Mouse (Mus musculus): ENCODE results near the gene A430078G23Rik. TPM values are rescaled to one million over a fixed set of nuclear protein-coding genes. Genes with fewer than 3 reads are reported as not detected.
"Not testable (repeated sequence)": the region's sequence is repeated elsewhere in the genome, so short reads cannot be mapped to it uniquely, and the experiment has no call there.

Gene A430078G23Rik
- polyA plus RNA-seq, 1 experiment from 2014 or later, result not detected

GRCm38 (mm10) chr8:3336658-3337524 is 16.3 kb upstream of the A430078G23Rik start:
- 65% methylated on average over 9 of the region's 9 CpGs for WGBS
- ATAC-seq (ENCODE audit: insufficient number of reproducible peaks, insufficient read depth, low FRiP score, low read depth), result peak; percentile 26; the same call in 1 of the 2 replicates
- H3K27me3 ChIP-seq (ENCODE audit: control insufficient read depth, insufficient read depth, low read length), result no peaks in the 10 kb centered on the region

DNA sequence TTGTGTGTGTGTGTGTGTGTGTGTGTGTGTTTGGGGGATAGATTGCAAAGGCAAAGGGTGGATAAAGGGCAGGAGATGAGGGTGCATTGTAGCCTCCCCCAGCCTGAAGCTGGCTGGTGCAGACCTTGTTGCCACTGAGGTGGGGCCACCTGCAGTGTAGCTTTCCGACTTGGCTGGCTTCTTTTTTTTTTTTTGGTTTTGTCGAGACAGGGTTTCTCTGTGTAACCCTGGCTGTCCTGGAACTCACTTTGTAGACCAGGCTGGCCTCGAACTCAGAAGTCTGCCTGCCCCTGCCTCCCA is 15.7 kb upstream of the A430078G23Rik start:
- H3K27ac ChIP-seq (replicated peaks in 1 of 2; ENCODE audit: control insufficient read depth in 1 of 2, insufficient read depth in 1 of 2, low read depth in 2 of 2, low read length in 2 of 2); H3K4me2 ChIP-seq (ENCODE audit: low read length); H3K9ac ChIP-seq (ENCODE audit: low read length); H3K27me3 ChIP-seq (ENCODE audit: control insufficient read depth, insufficient read depth, low read length); H3K36me3 ChIP-seq (ENCODE audit: control insufficient read depth, insufficient read depth, low read length); H3K4me1 ChIP-seq (ENCODE audit: control insufficient read depth in 2 of 2, insufficient read depth in 2 of 2, low read length in 2 of 2); H3K4me3 ChIP-seq (ENCODE audit: control insufficient read depth in 1 of 2, insufficient read depth in 1 of 2, low read depth in 1 of 2, low read length in 2 of 2); ATAC-seq (ENCODE audit: insufficient number of reproducible peaks, insufficient read depth, low FRiP score, low read depth); H3K9me3 ChIP-seq (ENCODE audit: control insufficient read depth, low read length): not testable (repeated sequence)
- 69% methylated on average over 3 of the region's 3 CpGs for WGBS

More at GRCm38 (mm10) chr8:3336658-3337524, 16.3 kb upstream of the A430078G23Rik start:
- no peaks in the 10 kb centered on the region for H3K9me3 ChIP-seq (ENCODE audit: control insufficient read depth, low read length)
- H3K36me3 ChIP-seq (ENCODE audit: control insufficient read depth, insufficient read depth, low read length), result no peaks in the 10 kb centered on the region
- no peak overlapping the region for H3K4me3 ChIP-seq (ENCODE audit: control insufficient read depth in 1 of 2, insufficient read depth in 1 of 2, low read depth in 1 of 2, low read length in 2 of 2)
- H3K9ac ChIP-seq (ENCODE audit: low read length), result no peak overlapping the region
- H3K4me1 ChIP-seq (ENCODE audit: control insufficient read depth in 2 of 2, insufficient read depth in 2 of 2, low read length in 2 of 2), result no peaks in the 10 kb centered on the region
- H3K4me2 ChIP-seq (ENCODE audit: low read length), result no peak overlapping the region
- no peak overlapping the region for H3K27ac ChIP-seq (replicated peaks in 1 of 2; ENCODE audit: control insufficient read depth in 1 of 2, insufficient read depth in 1 of 2, low read depth in 2 of 2, low read length in 2 of 2)

DNA sequence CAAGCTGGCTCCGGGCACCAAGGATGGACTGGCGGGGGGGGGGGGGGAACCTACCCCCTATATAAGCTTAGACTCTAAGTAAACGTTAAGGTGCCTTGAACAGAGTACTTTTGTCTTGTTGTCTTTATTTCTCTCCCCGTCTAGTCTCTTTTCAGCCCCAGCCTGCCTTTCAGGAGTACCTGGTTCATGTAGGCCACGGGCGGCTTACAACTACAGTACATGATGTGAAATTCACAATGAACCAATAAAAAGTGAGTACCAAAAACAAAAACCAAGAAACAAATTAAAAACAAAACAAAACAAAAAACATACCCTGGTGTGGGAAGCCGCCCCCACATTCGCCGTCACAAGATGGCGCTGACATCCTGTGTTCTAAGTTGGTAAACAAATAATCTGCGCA is 15.2 kb upstream of the A430078G23Rik start:
- WGBS, result 93% methylated on average over 10 of the region's 11 CpGs
- H3K9ac ChIP-seq (ENCODE audit: low read length), result no peak overlapping the region

GRCm38 (mm10) chr8:3340711-3341110 is 12.5 kb upstream of the A430078G23Rik start:
- H3K9ac ChIP-seq (ENCODE audit: low read length); H3K4me1 ChIP-seq (ENCODE audit: control insufficient read depth in 2 of 2, insufficient read depth in 2 of 2, low read length in 2 of 2); H3K4me3 ChIP-seq (ENCODE audit: control insufficient read depth in 1 of 2, insufficient read depth in 1 of 2, low read depth in 1 of 2, low read length in 2 of 2); H3K36me3 ChIP-seq (ENCODE audit: control insufficient read depth, insufficient read depth, low read length); H3K27me3 ChIP-seq (ENCODE audit: control insufficient read depth, insufficient read depth, low read length); H3K4me2 ChIP-seq (ENCODE audit: low read length); ATAC-seq (ENCODE audit: insufficient number of reproducible peaks, insufficient read depth, low FRiP score, low read depth); H3K27ac ChIP-seq (replicated peaks in 1 of 2; ENCODE audit: control insufficient read depth in 1 of 2, insufficient read depth in 1 of 2, low read depth in 2 of 2, low read length in 2 of 2); H3K9me3 ChIP-seq (ENCODE audit: control insufficient read depth, low read length): not testable (repeated sequence)
- 77% methylated on average over 2 of the region's 3 CpGs for WGBS

More for the DNA sequence above, 15.2 kb upstream of the A430078G23Rik start:
- Histone ChIP-seq H3K27ac (replicated peaks in 1 of 2; ENCODE audit: control insufficient read depth in 1 of 2, insufficient read depth in 1 of 2, low read depth in 2 of 2, low read length in 2 of 2) (no peak overlapping the region), H3K4me1 (ENCODE audit: control insufficient read depth in 2 of 2, insufficient read depth in 2 of 2, low read length in 2 of 2) (no peaks in the 10 kb centered on the region), H3K36me3 (ENCODE audit: control insufficient read depth, insufficient read depth, low read length) (no peaks in the 10 kb centered on the region), H3K4me2 (ENCODE audit: low read length) (no peak overlapping the region), H3K9me3 (ENCODE audit: control insufficient read depth, low read length) (no peaks in the 10 kb centered on the region), H3K4me3 (ENCODE audit: control insufficient read depth in 1 of 2, insufficient read depth in 1 of 2, low read depth in 1 of 2, low read length in 2 of 2) (no peak overlapping the region), H3K27me3 (ENCODE audit: control insufficient read depth, insufficient read depth, low read length) (no peaks in the 10 kb centered on the region)
- ATAC-seq (ENCODE audit: insufficient number of reproducible peaks, insufficient read depth, low FRiP score, low read depth), result no peak

DNA sequence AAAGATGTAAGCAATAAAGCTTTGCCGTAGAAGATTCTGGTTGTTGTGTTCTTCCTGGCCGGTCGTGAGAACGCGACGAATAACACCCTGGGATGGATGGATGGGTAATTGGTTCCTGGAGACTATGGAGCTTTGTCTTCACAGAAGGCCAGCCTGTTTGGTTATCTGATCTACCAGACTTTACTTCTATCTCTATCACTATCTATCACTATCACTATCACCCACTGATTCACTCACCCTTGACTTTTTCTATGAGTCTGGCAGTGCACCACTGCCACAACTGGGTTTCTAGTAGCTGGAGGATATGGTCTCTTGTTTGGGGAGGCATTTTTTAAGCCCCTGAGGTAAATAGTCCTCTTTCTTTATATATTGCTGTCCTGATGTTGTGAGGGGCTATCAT is 7.9 kb upstream of the A430078G23Rik start:
- no peak for ATAC-seq (ENCODE audit: insufficient number of reproducible peaks, insufficient read depth, low FRiP score, low read depth)
- no peak overlapping the region for H3K27ac ChIP-seq (replicated peaks in 1 of 2; ENCODE audit: control insufficient read depth in 1 of 2, insufficient read depth in 1 of 2, low read depth in 2 of 2, low read length in 2 of 2)
- H3K4me2 ChIP-seq (ENCODE audit: low read length), result no peak overlapping the region
- WGBS, result 92% methylated on average over 6 of the region's 6 CpGs
- H3K36me3 ChIP-seq (ENCODE audit: control insufficient read depth, insufficient read depth, low read length), result no peaks in the 10 kb centered on the region
- H3K4me1 ChIP-seq (ENCODE audit: control insufficient read depth in 2 of 2, insufficient read depth in 2 of 2, low read length in 2 of 2), result no peaks in the 10 kb centered on the region
- no peak overlapping the region for H3K9ac ChIP-seq (ENCODE audit: low read length)
- H3K9me3 ChIP-seq (ENCODE audit: control insufficient read depth, low read length), result no peaks in the 10 kb centered on the region
- no peak overlapping the region for H3K4me3 ChIP-seq (ENCODE audit: control insufficient read depth in 1 of 2, insufficient read depth in 1 of 2, low read depth in 1 of 2, low read length in 2 of 2)
- H3K27me3 ChIP-seq (ENCODE audit: control insufficient read depth, insufficient read depth, low read length), result no peaks in the 10 kb centered on the region

GRCm38 (mm10) chr8:3346691-3347413 is 6.4 kb upstream of the A430078G23Rik start:
- WGBS, result 77% methylated on average over 5 of the region's 5 CpGs
- ATAC-seq (ENCODE audit: insufficient number of reproducible peaks, insufficient read depth, low FRiP score, low read depth), result no peak

GRCm38 (mm10) chr8:3348142-3348823 is 4.9 kb upstream of the A430078G23Rik start:
- Histone ChIP-seq H3K36me3 (ENCODE audit: control insufficient read depth, insufficient read depth, low read length) (no peaks in the 10 kb centered on the region), H3K9ac (ENCODE audit: low read length) (no peak overlapping the region), H3K4me1 (ENCODE audit: control insufficient read depth in 2 of 2, insufficient read depth in 2 of 2, low read length in 2 of 2) (no peaks in the 10 kb centered on the region), H3K27ac (replicated peaks in 1 of 2; ENCODE audit: control insufficient read depth in 1 of 2, insufficient read depth in 1 of 2, low read depth in 2 of 2, low read length in 2 of 2) (no peak overlapping the region), H3K4me3 (ENCODE audit: control insufficient read depth in 1 of 2, insufficient read depth in 1 of 2, low read depth in 1 of 2, low read length in 2 of 2) (no peak overlapping the region), H3K27me3 (ENCODE audit: control insufficient read depth, insufficient read depth, low read length) (no peaks in the 10 kb centered on the region), H3K9me3 (ENCODE audit: control insufficient read depth, low read length) (no peaks in the 10 kb centered on the region), H3K4me2 (ENCODE audit: low read length) (no peak overlapping the region)
- no peak for ATAC-seq (ENCODE audit: insufficient number of reproducible peaks, insufficient read depth, low FRiP score, low read depth)
- 34% methylated on average over 13 of the region's 13 CpGs for WGBS

More at GRCm38 (mm10) chr8:3346691-3347413, 6.4 kb upstream of the A430078G23Rik start:
- H3K4me1 ChIP-seq (ENCODE audit: control insufficient read depth in 2 of 2, insufficient read depth in 2 of 2, low read length in 2 of 2), result no peaks in the 10 kb centered on the region
- no peak overlapping the region for H3K4me3 ChIP-seq (ENCODE audit: control insufficient read depth in 1 of 2, insufficient read depth in 1 of 2, low read depth in 1 of 2, low read length in 2 of 2)
- no peak overlapping the region for H3K4me2 ChIP-seq (ENCODE audit: low read length)
- H3K27ac ChIP-seq (replicated peaks in 1 of 2; ENCODE audit: control insufficient read depth in 1 of 2, insufficient read depth in 1 of 2, low read depth in 2 of 2, low read length in 2 of 2), result no peak overlapping the region
- H3K9ac ChIP-seq (ENCODE audit: low read length), result no peak overlapping the region
- no peaks in the 10 kb centered on the region for H3K36me3 ChIP-seq (ENCODE audit: control insufficient read depth, insufficient read depth, low read length)
- H3K27me3 ChIP-seq (ENCODE audit: control insufficient read depth, insufficient read depth, low read length), result no peaks in the 10 kb centered on the region
- H3K9me3 ChIP-seq (ENCODE audit: control insufficient read depth, low read length), result no peaks in the 10 kb centered on the region
